Mouse (Mus musculus) embryonic facial prominence, embryonic 14.5 days (tissue): Measurements from ENCODE around the gene Rph3a. TPM values are rescaled to one million over a fixed set of nuclear protein-coding genes. Genes with fewer than 3 reads are reported as not detected.
"Not testable (repeated sequence)": the region's sequence is repeated elsewhere in the genome, so short reads cannot be mapped to it uniquely, and the experiment has no call there.

Source experiments
- ATAC-seq: fragments of 200-750 bp; cut with Nextera tagmentation; 2 replicates; pipeline ENCODE4 v1.8.0; 2017; ENCODE audit warnings: low read depth, moderate number of reproducible peaks, moderate TSS enrichment
- DNase-seq: peaks from one replicate; pipeline ENCODE4 v3.0.0-alpha.2; 2015; ENCODE audit warnings: low spot score
- H3K27ac ChIP-seq: fragments of 300-500 bp; sonication (generic); replicated peaks from 2 replicates; pipeline ENCODE4 v1.5.1; 2014; ENCODE audit warnings: low read depth, mild to moderate bottlenecking, low read length, moderate library complexity
- H3K27me3 ChIP-seq: fragments of 300-500 bp; sonication (generic); replicated peaks from 2 replicates; pipeline ENCODE4 v1.6.1; 2014; ENCODE audit warnings: low read length; ENCODE audit not compliant: control insufficient read depth, insufficient read depth
- H3K36me3 ChIP-seq: fragments of 300-500 bp; sonication (generic); 2 replicates; pipeline ENCODE4 v1.6.1; 2014; ENCODE audit warnings: low read length, mixed read lengths; ENCODE audit not compliant: control insufficient read depth, insufficient read depth
- H3K4me1 ChIP-seq: fragments of 300-500 bp; sonication (generic); 2 replicates; pipeline ENCODE4 v1.6.1; 2014; ENCODE audit warnings: antibody characterized with exemption, low read length; ENCODE audit not compliant: control insufficient read depth, insufficient read depth
- H3K4me2 ChIP-seq: fragments of 300-500 bp; sonication (generic); 2 replicates; pipeline ENCODE4 v1.6.1; 2014; ENCODE audit warnings: low read depth, mild to moderate bottlenecking, low read length, moderate library complexity, mixed read lengths
- H3K4me3 ChIP-seq: fragments of 300-500 bp; sonication (generic); 2 replicates; pipeline ENCODE4 v1.5.1; 2014; ENCODE audit warnings: low read depth, mild to moderate bottlenecking, low read length
- H3K9ac ChIP-seq: fragments of 300-500 bp; sonication (generic); 2 replicates; pipeline ENCODE4 v1.6.1; 2014; ENCODE audit warnings: low read depth, mild to moderate bottlenecking, low read length, moderate library complexity, mixed read lengths
- H3K9me3 ChIP-seq: fragments of 300-500 bp; sonication (generic); 2 replicates; pipeline ENCODE4 v1.6.1; 2016; ENCODE audit warnings: low read length; ENCODE audit not compliant: control insufficient read depth
- WGBS: fragments of 180-500 bp; shearing (Covaris S2); extraction: QIAGEN DNeasy Blood & Tissue Kit; methylation state at CpG from one replicate; pipeline ENCODE4 v1.1.7; 2014; 5-methylcytosine and 5-hydroxymethylcytosine counted together
- polyA plus RNA-seq: library from polyadenylated mRNA; unstranded; fragments of >200 nt; fragmentation: Nextera tagmentation; extraction: Ambion mirVana; gene quantifications from 2 replicates; pipeline ENCODE4 v1.2.1, GENCODE M21; 2014

The Rph3a gene
- polyA plus RNA-seq, 1 experiment from 2014 or later, result 1.2 TPM

DNA sequence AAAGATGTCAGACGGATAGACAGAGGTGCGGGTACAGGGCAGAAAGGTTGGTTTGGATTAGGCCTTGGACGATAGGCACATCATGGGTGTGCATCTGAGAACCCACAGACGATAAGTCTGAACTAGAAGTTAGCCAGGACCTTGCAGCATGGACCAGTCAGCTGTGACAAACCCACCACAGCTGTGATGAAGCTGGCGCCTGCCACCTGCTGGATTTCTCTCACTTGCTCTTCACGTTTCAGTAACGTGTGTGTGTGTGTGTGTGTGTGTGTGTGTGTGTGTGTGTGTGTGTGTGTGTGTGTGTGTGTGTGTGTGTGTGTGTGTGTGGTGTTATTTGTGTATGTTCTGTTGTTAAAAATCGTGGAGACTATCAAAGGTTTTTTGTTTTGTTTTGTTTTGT, 95.7 kb downstream of the Rph3a start, which contains the start of gene Oas1d:
TSS of gene Oas1d (plus strand) at position 333 of the 400 bp plus-strand sequence.
- H3K27ac ChIP-seq, H3K4me1 ChIP-seq, H3K4me3 ChIP-seq, H3K36me3 ChIP-seq, H3K4me2 ChIP-seq, DNase-seq, H3K9me3 ChIP-seq, H3K27me3 ChIP-seq, ATAC-seq, H3K9ac ChIP-seq: not testable (repeated sequence)
- 53% methylated on average over 8 of the region's 8 CpGs for WGBS

DNA sequence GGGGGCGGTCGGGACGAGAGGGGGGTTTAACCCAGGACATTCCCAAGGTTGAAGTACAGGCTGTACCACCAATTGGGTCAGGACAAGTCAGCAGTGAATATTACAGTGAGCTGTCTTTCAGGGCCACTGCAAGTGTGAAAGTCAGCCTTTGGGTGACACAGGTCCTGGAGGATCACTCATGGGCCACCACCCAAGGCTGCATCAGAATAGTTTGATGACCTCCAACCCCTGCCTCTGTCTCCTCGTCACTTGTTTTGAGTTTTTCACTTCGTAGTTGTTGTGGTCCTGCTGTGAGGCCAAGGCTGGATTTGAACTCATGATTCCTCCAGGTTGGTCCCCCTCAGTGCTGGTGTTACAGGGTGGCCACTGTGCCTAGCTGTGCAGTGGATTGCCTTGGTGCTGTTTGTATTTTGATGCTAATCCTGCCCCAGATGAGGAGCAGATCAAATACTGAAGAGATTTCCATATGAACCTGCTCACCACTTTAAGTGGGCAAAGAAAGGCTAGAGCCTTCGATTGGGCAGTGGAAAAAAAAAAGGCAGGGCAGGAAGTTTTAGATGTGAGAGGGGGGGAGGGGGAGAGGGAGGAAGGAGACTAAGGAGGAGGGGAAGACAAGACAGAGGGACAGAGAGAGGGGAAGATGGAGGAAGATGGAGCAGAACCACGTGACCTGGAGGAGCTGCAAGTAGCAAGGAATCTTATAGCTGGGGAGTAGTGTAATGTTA, 101.5 kb downstream of the Rph3a start:
- H3K4me2 ChIP-seq, result no peak overlapping the region
- DNase-seq, result no peak

DNA sequence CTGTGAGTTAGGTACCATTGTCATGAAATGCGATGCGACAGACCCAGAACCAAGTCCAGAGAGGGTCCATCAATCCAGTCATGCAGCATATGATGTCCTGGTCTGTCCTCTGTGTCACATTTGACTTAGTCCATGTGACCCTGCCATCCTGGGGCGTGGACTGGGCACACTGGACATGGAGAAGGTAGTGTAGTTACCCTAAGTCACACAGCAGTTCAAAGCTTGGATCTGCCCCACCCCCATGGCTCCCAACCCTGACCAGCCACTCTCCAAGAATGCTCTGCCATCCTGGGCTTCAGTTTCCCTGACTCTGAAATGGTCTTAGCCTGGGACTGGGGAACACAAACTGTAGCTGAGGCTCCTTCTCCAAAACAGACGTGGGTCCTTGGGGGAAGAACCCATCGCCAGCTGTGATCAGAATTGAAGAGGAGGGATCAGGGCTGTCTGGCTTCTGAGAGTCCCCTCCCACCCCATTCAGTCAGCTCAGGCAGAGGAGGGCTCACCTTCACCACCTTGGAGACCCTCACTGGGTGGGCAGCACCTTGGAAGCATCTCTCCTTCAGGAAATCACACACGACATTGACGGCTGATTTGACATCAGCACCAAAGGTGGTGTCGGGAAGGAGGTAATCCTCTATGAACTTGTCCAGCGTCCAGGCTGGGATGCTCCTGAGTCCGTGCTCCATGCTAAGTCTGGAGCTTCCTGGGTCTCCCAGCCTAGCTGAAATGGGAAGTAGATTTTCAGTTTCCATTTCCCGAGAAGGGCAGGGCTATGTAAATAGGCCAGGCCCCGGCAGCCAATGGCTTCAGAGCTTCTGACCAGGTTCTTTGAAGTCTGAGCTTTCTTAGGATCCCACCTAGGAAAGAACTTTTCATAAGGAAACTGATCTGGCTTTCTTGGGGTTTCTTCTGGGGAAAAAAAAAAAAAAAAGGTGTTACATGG, 102.8 kb downstream of the Rph3a start, which contains the start of gene Oas1a:
TSS of gene Oas1a (minus strand) at position 731 of the 943 bp plus-strand sequence.
- WGBS, result 36% methylated on average over 8 of the region's 12 CpGs
- not testable (repeated sequence) for H3K4me1 ChIP-seq, H3K27me3 ChIP-seq, H3K4me2 ChIP-seq, H3K4me3 ChIP-seq, ATAC-seq, H3K9me3 ChIP-seq, H3K27ac ChIP-seq, H3K9ac ChIP-seq, H3K36me3 ChIP-seq
- peak; percentile 32 for DNase-seq

More for the DNA sequence above, 101.5 kb downstream of the Rph3a start:
- Histone ChIP-seq H3K27ac (no peak overlapping the region), H3K9ac (no peak overlapping the region), H3K4me3 (no peak overlapping the region), H3K36me3 (no peaks in the 10 kb centered on the region), H3K9me3 (no peaks in the 10 kb centered on the region), H3K4me1 (no peaks in the 10 kb centered on the region), H3K27me3 (no peaks in the 10 kb centered on the region)
- ATAC-seq, result no peak
- WGBS, result 50% methylated on average over 7 of the region's 7 CpGs

DNA sequence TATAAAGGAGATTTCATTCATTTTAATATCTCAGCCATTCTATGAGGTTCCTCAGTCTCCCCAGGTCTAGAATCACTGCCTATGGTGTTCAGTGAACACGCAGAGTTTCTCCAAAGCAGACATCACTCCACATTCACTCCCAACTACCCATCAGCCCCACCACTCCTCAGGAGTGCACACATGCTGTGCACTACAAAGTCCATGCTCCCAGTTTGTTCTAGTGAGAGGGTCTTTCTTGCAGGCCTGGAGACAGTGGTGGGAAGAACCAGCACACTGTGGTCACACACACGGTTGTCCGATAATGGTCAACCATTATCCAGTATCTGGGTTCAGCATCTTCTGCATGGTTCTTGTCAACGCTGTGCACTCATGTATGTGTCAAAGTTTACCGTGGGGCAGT, 107.8 kb downstream of the Rph3a start:
- H3K9me3 ChIP-seq, result no peaks in the 10 kb centered on the region
- H3K4me3 ChIP-seq, result no peak overlapping the region
- ATAC-seq (no peak), DNase-seq (no peak)
- 89% methylated on average over 5 of the region's 5 CpGs for WGBS
- H3K4me2 ChIP-seq, result no peak overlapping the region
- no peaks in the 10 kb centered on the region for H3K36me3 ChIP-seq
- no peak overlapping the region for H3K9ac ChIP-seq
- no peaks in the 10 kb centered on the region for H3K4me1 ChIP-seq
- no peak overlapping the region for H3K27ac ChIP-seq
- no peaks in the 10 kb centered on the region for H3K27me3 ChIP-seq

DNA sequence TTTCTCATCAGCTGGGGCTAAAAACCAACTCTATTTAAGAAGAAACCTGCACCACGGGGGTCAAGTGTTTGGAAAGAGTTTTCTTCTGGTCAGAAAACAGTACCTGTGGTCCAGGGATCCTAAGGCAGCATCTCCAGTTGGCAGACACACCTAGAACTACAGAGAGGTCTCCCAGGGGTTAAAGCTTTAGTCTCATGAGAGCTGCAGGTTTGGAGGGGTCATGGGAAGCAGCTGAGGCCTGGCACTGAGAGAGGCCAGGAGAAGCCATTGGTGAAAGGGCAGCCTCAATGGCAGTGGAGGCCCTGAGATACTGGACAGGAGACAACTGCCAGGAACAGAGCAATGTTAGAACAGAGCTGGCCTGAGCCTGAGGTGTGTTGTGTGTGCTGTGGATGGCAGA, 109.2 kb downstream of the Rph3a start:
- no peak overlapping the region for H3K4me3 ChIP-seq
- H3K9ac ChIP-seq, result no peak overlapping the region
- no peak for DNase-seq
- H3K4me1 ChIP-seq, result no peaks in the 10 kb centered on the region
- no peaks in the 10 kb centered on the region for H3K9me3 ChIP-seq
- H3K4me2 ChIP-seq, result no peak overlapping the region
- ATAC-seq, result no peak
- no peaks in the 10 kb centered on the region for H3K27me3 ChIP-seq
- no peak overlapping the region for H3K27ac ChIP-seq
- no peaks in the 10 kb centered on the region for H3K36me3 ChIP-seq
- 56% methylated on average over 1 of the region's 1 CpGs for WGBS

DNA sequence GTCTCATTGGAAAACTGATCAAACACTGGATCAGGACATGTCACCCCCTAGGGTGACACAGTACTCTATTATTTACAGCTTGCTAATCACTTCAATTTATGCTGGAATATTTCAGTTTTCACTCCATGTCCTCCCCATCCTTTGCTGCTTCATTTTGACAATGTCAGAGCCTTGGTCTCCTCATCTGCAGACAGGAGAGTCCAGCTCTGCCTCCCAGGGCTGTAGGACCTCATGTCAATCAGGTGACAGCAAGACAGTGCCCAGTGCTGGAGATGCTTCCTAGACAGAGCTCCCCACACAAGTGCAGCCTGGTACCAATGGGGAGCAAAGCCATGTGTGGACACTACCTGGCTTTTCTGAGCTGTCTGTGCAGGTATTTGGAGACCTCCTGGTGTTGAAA, 111.2 kb downstream of the Rph3a start:
- no peak overlapping the region for H3K4me2 ChIP-seq
- H3K9ac ChIP-seq, result no peak overlapping the region
- no peak overlapping the region for H3K4me3 ChIP-seq
- H3K4me1 ChIP-seq, result no peaks in the 10 kb centered on the region
- H3K9me3 ChIP-seq, result no peaks in the 10 kb centered on the region
- H3K27ac ChIP-seq, result no peak overlapping the region
- no peaks in the 10 kb centered on the region for H3K27me3 ChIP-seq
- ATAC-seq (no peak), DNase-seq (no peak)
- H3K36me3 ChIP-seq, result no peaks in the 10 kb centered on the region

DNA sequence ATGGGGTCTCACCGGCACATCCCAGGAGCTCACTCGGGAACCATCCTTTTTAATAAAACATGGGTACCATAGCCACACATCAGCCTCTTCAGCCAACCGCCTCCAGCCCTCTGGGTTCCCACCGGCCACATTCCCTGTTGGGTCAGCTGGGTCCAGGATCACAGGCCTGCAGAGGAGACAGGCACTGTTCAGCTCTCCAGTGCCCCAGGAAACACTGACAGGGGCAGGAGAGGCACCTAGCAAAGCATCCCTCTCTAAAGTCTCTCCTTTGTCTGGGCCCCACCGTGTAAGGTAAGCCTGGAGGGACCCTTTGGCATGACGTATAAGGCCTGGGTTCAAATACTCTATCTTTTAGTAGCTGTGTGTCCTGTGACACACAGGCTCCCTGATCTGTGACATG, 111.6 kb downstream of the Rph3a start:
- Histone ChIP-seq H3K27me3 (no peaks in the 10 kb centered on the region), H3K9ac (no peak overlapping the region), H3K4me2 (no peak overlapping the region), H3K36me3 (no peaks in the 10 kb centered on the region), H3K4me3 (no peak overlapping the region), H3K4me1 (no peaks in the 10 kb centered on the region), H3K9me3 (no peaks in the 10 kb centered on the region), H3K27ac (no peak overlapping the region)
- ATAC-seq (no peak), DNase-seq (no peak)
- 89% methylated on average over 6 of the region's 6 CpGs for WGBS

DNA sequence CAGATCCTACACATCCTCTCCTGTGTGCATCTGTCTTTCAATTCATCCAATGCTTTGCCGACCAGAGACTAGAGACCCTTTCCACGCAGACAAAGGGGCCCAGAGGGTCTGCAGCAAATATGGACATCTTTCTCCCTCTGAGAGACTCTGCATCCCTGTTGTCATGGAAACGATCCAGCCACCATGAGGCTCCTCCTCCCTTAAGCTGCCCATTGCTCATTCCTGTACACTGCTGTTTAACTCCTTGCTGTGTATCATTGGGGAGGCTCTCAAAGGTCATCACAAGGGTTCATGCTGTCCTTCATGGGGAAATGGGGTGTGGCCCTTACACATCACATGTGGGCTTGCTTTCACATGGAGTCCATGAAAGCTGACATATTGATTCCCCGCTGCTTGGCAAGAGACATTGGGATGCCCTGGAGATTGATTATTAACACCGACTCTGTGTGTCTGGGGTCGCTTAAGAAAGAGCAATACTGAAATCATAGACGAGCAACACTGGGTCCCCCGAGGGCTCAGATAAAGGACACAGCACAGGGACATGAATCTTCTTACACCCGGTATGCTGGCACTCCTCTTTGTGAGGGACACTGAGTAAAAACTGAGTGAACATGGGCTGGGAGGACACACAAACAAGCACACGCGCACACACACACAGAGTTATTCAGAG, 114.5 kb downstream of the Rph3a start:
- H3K36me3 ChIP-seq, result no peaks in the 10 kb centered on the region
- H3K4me2 ChIP-seq, result no peak overlapping the region
- DNase-seq (no peak), ATAC-seq (no peak)
- no peak overlapping the region for H3K9ac ChIP-seq
- H3K4me3 ChIP-seq, result no peak overlapping the region
- H3K9me3 ChIP-seq, result no peaks in the 10 kb centered on the region
- no peak overlapping the region for H3K27ac ChIP-seq
- H3K27me3 ChIP-seq, result no peaks in the 10 kb centered on the region
- 86% methylated on average over 11 of the region's 11 CpGs for WGBS
- no peaks in the 10 kb centered on the region for H3K4me1 ChIP-seq
